Mouse (Mus musculus): ENCODE results near the gene Ntm.

GRCm38 (mm10) chr9:29823716-29824115 is 139.2 kb downstream of the Ntm start:
- TF ChIP-seq CTCF (IDR thresholded peaks at IDR 0.05 in 2 of 3, conservative IDR thresholded peaks at IDR 0.05 in 1 of 3; ENCODE audit: control insufficient read depth in 1 of 3, insufficient read depth in 1 of 3, low read depth in 2 of 3, low read length in 3 of 3, poor library complexity in 1 of 3, severe bottlenecking in 1 of 3), result no peak
- TF ChIP-seq MAX (IDR thresholded peaks at IDR 0.05; ENCODE audit: low read length), result no peak
- TF ChIP-seq MAFK (IDR thresholded peaks at IDR 0.05; ENCODE audit: borderline replicate concordance, low read depth, low read length), result no peak
- no peak for TF ChIP-seq POLR2A (IDR thresholded peaks at IDR 0.05; ENCODE audit: control insufficient read depth in 1 of 2, insufficient read depth in 1 of 2, low read depth in 1 of 2, low read length in 2 of 2, poor library complexity in 1 of 2)
- TF ChIP-seq POLR2AphosphoS2 (IDR thresholded peaks at IDR 0.05; ENCODE audit: low read length), result no peak
- TF ChIP-seq HCFC1 (IDR thresholded peaks at IDR 0.05; ENCODE audit: low read depth, low read length), result no peak
- no peak for TF ChIP-seq USF2 (IDR thresholded peaks at IDR 0.05; ENCODE audit: borderline replicate concordance in 1 of 2, insufficient read depth in 1 of 2, low read depth in 1 of 2, low read length in 2 of 2)
- TF ChIP-seq JUND (IDR thresholded peaks at IDR 0.05; ENCODE audit: low read depth, low read length), result no peak
- no peak for TF ChIP-seq ZKSCAN1 (IDR thresholded peaks at IDR 0.05; ENCODE audit: low read depth, low read length)

Data from MEL (cell line).